Mouse (Mus musculus) forebrain, postnatal 0 days (tissue): ENCODE measurements around the gene Slamf6. TPM values are rescaled to one million over a fixed set of nuclear protein-coding genes. Genes with fewer than 3 reads are reported as not detected.

Experiments
- ATAC-seq: fragments of 200-750 bp; cut with Nextera tagmentation; 2 replicates; pipeline ENCODE4 v1.8.0; 2017; ENCODE audit warnings: mild to moderate bottlenecking, moderate library complexity
- DNase-seq: peaks from one replicate; pipeline ENCODE4 v3.0.0-alpha.2; 2015
- H3K27ac ChIP-seq: fragments of 300-500 bp; sonication (generic); 2 replicates; pipeline ENCODE4 v1.5.1; 2014; ENCODE audit warnings: low read depth, mild to moderate bottlenecking, antibody characterized with exemption, low read length, moderate library complexity, mixed read lengths
- H3K27me3 ChIP-seq: fragments of 300-500 bp; sonication (generic); 2 replicates; pipeline ENCODE4 v1.6.1; 2014; ENCODE audit warnings: mild to moderate bottlenecking, low read length, mixed read lengths; ENCODE audit not compliant: insufficient read depth
- H3K36me3 ChIP-seq: fragments of 300-500 bp; sonication (generic); 2 replicates; pipeline ENCODE4 v1.6.1; 2014; ENCODE audit warnings: mild to moderate bottlenecking, moderate library complexity; ENCODE audit not compliant: insufficient read depth
- H3K4me1 ChIP-seq: fragments of 300-500 bp; sonication (generic); 2 replicates; pipeline ENCODE4 v1.6.1; 2014; ENCODE audit warnings: antibody characterized with exemption; ENCODE audit not compliant: insufficient read depth
- H3K4me2 ChIP-seq: fragments of 300-500 bp; sonication (generic); 2 replicates; pipeline ENCODE4 v1.6.1; 2014; ENCODE audit warnings: low read depth, mild to moderate bottlenecking, moderate library complexity
- H3K4me3 ChIP-seq: fragments of 300-500 bp; sonication (generic); 2 replicates; pipeline ENCODE4 v1.5.1; 2014; ENCODE audit warnings: low read depth, low read length, mixed read lengths
- H3K9ac ChIP-seq: fragments of 300-500 bp; sonication (generic); 2 replicates; pipeline ENCODE4 v1.6.1; 2014; ENCODE audit warnings: mild to moderate bottlenecking
- H3K9me3 ChIP-seq: fragments of 300-500 bp; sonication (generic); 2 replicates; pipeline ENCODE4 v1.6.1; 2016; ENCODE audit warnings: low read length
- CTCF ChIP-seq: sonication (generic); IDR thresholded peaks from 2 replicates; pipeline ENCODE4 v1.5.1; 2016; ENCODE audit warnings: antibody characterized with exemption, control low read depth, low read depth
- WGBS: fragments of 180-500 bp; shearing (Covaris S2); extraction: QIAGEN DNeasy Blood & Tissue Kit; methylation state at CpG from one replicate; pipeline ENCODE4 v1.1.7; 2014; 5-methylcytosine and 5-hydroxymethylcytosine counted together
- polyA plus RNA-seq: library from polyadenylated mRNA; unstranded; fragments of >200 nt; fragmentation: Nextera tagmentation; extraction: Ambion mirVana; gene quantifications from 2 replicates; pipeline ENCODE4 v1.2.1, GENCODE M21; 2015
- total RNA-seq: library from RNA; depleted of rRNA; stranded (reverse); fragments of >200 nt; gene quantifications from 2 replicates; pipeline ENCODE4 v1.2.3, GENCODE M21; 2014; rRNA removed

Slamf6 gene
- total and polyA plus RNA-seq, 2 experiments from 2014 or later = 0.34 TPM; not detected in 1

DNA sequence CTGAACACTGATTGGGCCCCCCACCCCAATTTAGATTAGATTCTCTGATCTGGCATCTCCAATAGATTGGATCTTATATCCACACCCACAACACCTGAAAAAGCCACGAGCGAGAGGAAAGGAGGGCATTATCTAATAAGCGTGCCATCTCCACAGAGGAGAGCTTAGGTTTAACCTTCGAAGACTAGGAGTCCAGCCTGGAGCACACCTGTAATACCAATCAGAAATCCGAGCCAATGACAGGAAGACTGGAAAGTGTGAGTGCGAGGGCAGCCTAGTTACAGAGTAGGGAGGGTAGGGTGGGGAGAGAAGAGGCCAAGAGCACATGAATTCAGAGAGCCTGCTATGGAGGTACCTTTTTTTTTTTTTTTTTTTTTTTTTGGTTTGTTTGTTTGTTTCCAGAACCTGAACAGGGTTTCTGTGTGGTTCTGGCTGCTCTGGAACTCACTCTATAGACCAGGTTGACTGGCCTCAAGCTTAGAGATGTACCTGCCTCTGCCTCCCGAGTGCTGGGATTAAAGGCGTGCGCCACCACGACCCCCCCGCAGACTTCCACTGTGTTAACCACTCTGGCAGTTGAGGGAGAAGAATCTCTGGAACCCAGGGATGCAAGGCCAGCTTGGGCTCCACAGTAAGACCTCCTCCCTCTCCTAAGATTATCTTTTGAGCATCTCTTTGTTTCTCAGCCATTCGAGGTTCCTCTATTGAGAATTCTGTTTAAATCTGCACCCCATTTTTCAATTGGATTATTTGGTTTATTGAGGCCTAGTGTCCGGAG, 81.7 kb downstream of the Slamf6 start:
- Histone ChIP-seq H3K4me2 (no peak overlapping the region), H3K4me1 (no peaks in the 10 kb centered on the region), H3K9ac (no peak overlapping the region), H3K27me3 (no peaks in the 10 kb centered on the region), H3K9me3 (no peaks in the 10 kb centered on the region), H3K36me3 (peaks cover 18% of the 10 kb centered on the region), H3K4me3 (no peak overlapping the region), H3K27ac (no peak overlapping the region)
- WGBS = 91% methylated on average over 13 of the region's 13 CpGs
- DNase-seq (no peak), ATAC-seq (no peak)
- TF ChIP-seq CTCF = no peak

GRCm38 (mm10) chr1:172000641-172001040, 83.3 kb downstream of the Slamf6 start:
- DNase-seq (peak; percentile 60), ATAC-seq (peak; percentile 77)
- Histone ChIP-seq H3K4me1 (no peaks in the 10 kb centered on the region), H3K36me3 (peaks cover 32% of the 10 kb centered on the region), H3K27me3 (no peaks in the 10 kb centered on the region), H3K27ac (no peak overlapping the region), H3K4me2 (no peak overlapping the region), H3K9ac (no peak overlapping the region), H3K9me3 (no peaks in the 10 kb centered on the region), H3K4me3 (no peak overlapping the region)
- TF ChIP-seq CTCF = peak; percentile 65
- 55% methylated on average over 3 of the region's 3 CpGs for WGBS

- Histone ChIP-seq H3K9me3 (no peaks in the 10 kb centered on the region), H3K9ac (peak overlapping the region; percentile 10; the same call in 1 of the 2 replicates), H3K27ac (peak overlapping the region; percentile 69), H3K36me3 (peaks cover 43% of the 10 kb centered on the region), H3K4me1 (no peaks in the 10 kb centered on the region), H3K4me3 (no peak overlapping the region), H3K4me2 (no peak overlapping the region), H3K27me3 (no peaks in the 10 kb centered on the region)
- DNase-seq = no peak
- no peak for TF ChIP-seq CTCF
- 42% methylated on average over 12 of the region's 12 CpGs for WGBS
- peak; percentile 42 for ATAC-seq
These were observed 84.3 kb downstream of the Slamf6 start for GRCm38 (mm10) chr1:172001665-172002064.

Other genes starting within 250 kb of the Slamf6 start
- gene Cd48, start 235.5 kb upstream of the Slamf6 start, total RNA-seq = 0.69 and 1.3 TPM in 2 replicates
- gene Cd48, start 235.5 kb upstream of the Slamf6 start, polyA plus RNA-seq = 1.0 and 1.1 TPM in 2 replicates
- 0.15 and 0.19 TPM in 2 replicates for gene Slamf1, start 150.4 kb upstream of the Slamf6 start, total RNA-seq
- gene Slamf1, start 150.4 kb upstream of the Slamf6 start, polyA plus RNA-seq = 0.11 and 0.15 TPM in 2 replicates
- 2.6 and 3.4 TPM in 2 replicates for gene Cd84, start 77.8 kb upstream of the Slamf6 start, total RNA-seq
- gene Cd84, start 77.8 kb upstream of the Slamf6 start, polyA plus RNA-seq = 1.8 and 2.3 TPM in 2 replicates
- 0.08 TPM in 1 of 2 replicates, not detected in the other for gene Gm10521, start 21.9 kb upstream of the Slamf6 start, total RNA-seq
- not detected in 2 replicates for gene Gm10521, start 21.9 kb upstream of the Slamf6 start, polyA plus RNA-seq
- gene Vangl2, start 110.9 kb downstream of the Slamf6 start, total RNA-seq = 47.2 and 63.4 TPM in 2 replicates
- gene Vangl2, start 110.9 kb downstream of the Slamf6 start, polyA plus RNA-seq = 35.3 and 37.3 TPM in 2 replicates
- 0.95 and 1.0 TPM in 2 replicates for gene Nhlh1, start 140.1 kb downstream of the Slamf6 start, total RNA-seq
- gene Nhlh1, start 140.1 kb downstream of the Slamf6 start, polyA plus RNA-seq = 0.20 and 0.47 TPM in 2 replicates
- 199 and 241 TPM in 2 replicates for gene Copa, start 165.0 kb downstream of the Slamf6 start, total RNA-seq
- gene Copa, start 165.0 kb downstream of the Slamf6 start, polyA plus RNA-seq = 127 and 151 TPM in 2 replicates
- gene Ncstn, start 165.3 kb downstream of the Slamf6 start, total RNA-seq = 61.9 and 73.1 TPM in 2 replicates
- gene Ncstn, start 165.3 kb downstream of the Slamf6 start, polyA plus RNA-seq = 77.1 and 93.9 TPM in 2 replicates
- 150 and 161 TPM in 2 replicates for gene Pex19, start 209.2 kb downstream of the Slamf6 start, total RNA-seq
- gene Pex19, start 209.2 kb downstream of the Slamf6 start, polyA plus RNA-seq = 130 and 136 TPM in 2 replicates
- 66.8 and 76.8 TPM in 2 replicates for gene Dcaf8, start 230.6 kb downstream of the Slamf6 start, total RNA-seq
- 49.4 and 62.7 TPM in 2 replicates for gene Dcaf8, start 230.6 kb downstream of the Slamf6 start, polyA plus RNA-seq